8 mouse cellular contexts compared by ENCODE assay signal in genomic region chr10:95191881-95192280, GRCm38 (mm10).
DNase-seq lines count a peak whose midpoint lies in the region; ATAC-seq and TF ChIP-seq lines count a peak whose summit lies in the region.

No protein-coding gene starts in this region.

- peaks cover 28% of the 10 kb centered on the region for H3K4me1 ChIP-seq in bone marrow macrophage, adult 2 months (ENCODE audit: control insufficient read depth, insufficient read depth, low read length)
- H3K4me1 ChIP-seq in hindbrain, embryonic 12.5 days = peaks cover 7% of the 10 kb centered on the region

- no peak for ATAC-seq in hindbrain, embryonic 12.5 days (ENCODE audit: low FRiP score)

- 75% methylated on average over 3 of the region's 3 CpGs for WGBS in hindbrain, embryonic 12.5 days

- H3K27ac ChIP-seq in bone marrow macrophage, adult 2 months (ENCODE audit: insufficient read depth, low read depth, low read length) = peak overlapping the region; percentile 82
- H3K27ac ChIP-seq in hindbrain, embryonic 12.5 days = no peak overlapping the region

- no peak for TF ChIP-seq POLR2A in bone marrow macrophage, adult 2 months (IDR thresholded peaks at IDR 0.05; ENCODE audit: borderline replicate concordance, low read depth, low read length)

- no peak for TF ChIP-seq CTCF in bone marrow macrophage, adult 2 months (IDR thresholded peaks at IDR 0.05; ENCODE audit: low read depth, low read length)

- intact Hi-C loops in heart, postnatal 10 days (cut with DNase I) = loop anchor here (5.0 kb wide), 2 partner anchors 205 to 225 kb away; partner anchors contain the start of gene Socs2
- intact Hi-C loops in left cerebral cortex, postnatal 4 days (cut with DNase I) = no loop called here

- H3K4me2 ChIP-seq in hindbrain, embryonic 12.5 days (replicated peaks) = no peak overlapping the region

- H3K36me3 ChIP-seq in hindbrain, embryonic 12.5 days = no peaks in the 10 kb centered on the region

- no peaks in the 10 kb centered on the region for H3K27me3 ChIP-seq in hindbrain, embryonic 12.5 days

- H3K9ac ChIP-seq in hindbrain, embryonic 12.5 days = no peak overlapping the region

- H3K9me3 ChIP-seq in hindbrain, embryonic 12.5 days (replicated peaks) = 0 out of 2 replicates have a peak, but pooled peaks cover under 1% of the 10 kb centered on the region

- DNase-seq in adrenal gland, adult 2 months = peak; percentile 28
- DNase-seq in adrenal gland, postnatal 10 days = no peak
- DNase-seq in heart, postnatal 10 days = peak; percentile 59 to 62
- peak; percentile 74 for DNase-seq in lung, postnatal 25 days (ENCODE audit: low spot score)
- no peak for DNase-seq in left cerebral cortex, postnatal 4 days
- DNase-seq in urinary bladder, postnatal 4 days (ENCODE audit: low spot score in 2 of 2) = no peak

- peak overlapping the region; percentile 14; the same call in 1 of the 2 replicates for H3K4me3 ChIP-seq in bone marrow macrophage, adult 2 months (ENCODE audit: insufficient read depth, low read length)
- H3K4me3 ChIP-seq in hindbrain, embryonic 12.5 days = no peak overlapping the region

Comparison
In these comparisons a context has a peak if more than half of its experiments do, and no peak if none do; other contexts are left out.
1. DNase-seq: peak in adrenal gland, adult 2 months (single experiment), heart, postnatal 10 days (2 of 2) and lung, postnatal 25 days (single experiment); none in adrenal gland, postnatal 10 days (single experiment), left cerebral cortex, postnatal 4 days (single experiment) and urinary bladder, postnatal 4 days (0 of 2).